Mouse (Mus musculus) kidney, adult 2 months (tissue): Measurements from ENCODE around the gene Nktr. TPM values are rescaled to one million over a fixed set of nuclear protein-coding genes. Genes with fewer than 3 reads are reported as not detected.

ENCODE experiments used
- DNase-seq: peaks from one replicate; pipeline ENCODE4 v3.0.0; 2021
- H3K27ac ChIP-seq: fragments of 200-500 bp; 2 replicates; pipeline ENCODE4 v1.5.1; 2012; ENCODE audit warnings: low read depth, low read length, control low read depth, inconsistent platforms; ENCODE audit not compliant: insufficient read depth
- H3K27me3 ChIP-seq: fragments of 200-500 bp; replicated peaks from 2 replicates; pipeline ENCODE4 v1.6.1; 2012; ENCODE audit warnings: mild to moderate bottlenecking, moderate library complexity, low read length, inconsistent platforms; ENCODE audit not compliant: control insufficient read depth, insufficient read depth
- H3K36me3 ChIP-seq: fragments of 200-500 bp; 2 replicates; pipeline ENCODE4 v1.6.1; 2012; ENCODE audit warnings: mild to moderate bottlenecking, moderate library complexity, low read length, inconsistent platforms; ENCODE audit not compliant: control insufficient read depth, insufficient read depth
- H3K4me1 ChIP-seq: fragments of 200-500 bp; 2 replicates; pipeline ENCODE4 v1.6.1; 2011; ENCODE audit warnings: low read length; ENCODE audit not compliant: control insufficient read depth, insufficient read depth
- H3K4me3 ChIP-seq: fragments of 200-500 bp; 2 replicates; pipeline ENCODE4 v1.5.1; 2011; ENCODE audit warnings: mild to moderate bottlenecking, low read depth, low read length, control low read depth; ENCODE audit not compliant: insufficient read depth
- CTCF ChIP-seq: fragments of 200-500 bp; conservative IDR thresholded peaks from 2 replicates; pipeline ENCODE4 v1.5.1; 2011; ENCODE audit warnings: low read depth, mild to moderate bottlenecking, control low read depth, low read length, moderate library complexity, mixed read lengths; ENCODE audit not compliant: insufficient read depth, insufficient read length
- POLR2A ChIP-seq: fragments of 200-500 bp; IDR thresholded peaks from one replicate; pipeline ENCODE4 v1.6.1; 2011; ENCODE audit warnings: low read depth, low read length, control low read depth
- WGBS: fragments of 180-500 bp; shearing (Covaris S2); methylation state at CpG from one replicate; pipeline ENCODE4 v1.1.7; 2018; 5-methylcytosine and 5-hydroxymethylcytosine counted together
- polyA plus RNA-seq: library from polyadenylated mRNA; depleted of rRNA; stranded (reverse); fragments of >200 nt; gene quantifications from 2 replicates; pipeline ENCODE4 v1.2.3, GENCODE M21; 2012

Nktr gene
- polyA plus RNA-seq, 1 experiment = 24.8 TPM

GRCm38 (mm10) chr9:121757432-121757831 lies 38.5 kb downstream of the Nktr start:
- H3K27ac ChIP-seq = no peak overlapping the region
- no peak overlapping the region for H3K4me3 ChIP-seq
- no peaks in the 10 kb centered on the region for H3K27me3 ChIP-seq
- peaks cover 5% of the 10 kb centered on the region for H3K36me3 ChIP-seq
- 45% methylated on average over 3 of the region's 3 CpGs for WGBS
- H3K4me1 ChIP-seq = peaks cover 7% of the 10 kb centered on the region
- peak; percentile 17 for DNase-seq
- TF ChIP-seq CTCF (no peak), POLR2A (no peak)

- TF ChIP-seq POLR2A (no peak), CTCF (no peak)
- Histone ChIP-seq H3K36me3 (peaks cover 3% of the 10 kb centered on the region), H3K27me3 (no peaks in the 10 kb centered on the region), H3K4me1 (peaks cover 7% of the 10 kb centered on the region), H3K4me3 (no peak overlapping the region), H3K27ac (no peak overlapping the region)
- DNase-seq = peak; percentile 19
- 53% methylated on average over 10 of the region's 10 CpGs for WGBS
These were observed 39.2 kb downstream of the Nktr start for GRCm38 (mm10) chr9:121757835-121758814.

- Histone ChIP-seq H3K4me1 (peaks cover 7% of the 10 kb centered on the region), H3K36me3 (peaks cover 1% of the 10 kb centered on the region; the same call in 1 of the 2 replicates), H3K4me3 (peak within 1 kb of the TSS; percentile 87), H3K27me3 (no peaks in the 10 kb centered on the region), H3K27ac (0 out of 2 replicates have a peak within 1 kb of the TSS, but pooled peaks have one; percentile 27)
- WGBS = 1% methylated on average over 90 of the region's 97 CpGs
- DNase-seq = peak; percentile 46
- TF ChIP-seq POLR2A (no peak), CTCF (no peak)
These were observed 40.4 kb downstream of the Nktr start, which contains the start of gene Zfp651 for GRCm38 (mm10) chr9:121759091-121760081. TSS of gene Zfp651 (plus strand) at chr9:121759330.

GRCm38 (mm10) chr9:121760271-121761090 lies 41.5 kb downstream of the Nktr start:
- 3% methylated on average over 43 of the region's 43 CpGs for WGBS

GRCm38 (mm10) chr9:121761091-121761665 lies 42.2 kb downstream of the Nktr start:
- H3K27me3 ChIP-seq = no peaks in the 10 kb centered on the region
- 73% methylated on average over 10 of the region's 10 CpGs for WGBS
- no peak for DNase-seq
- TF ChIP-seq POLR2A (no peak), CTCF (no peak)
- H3K4me3 ChIP-seq = no peak overlapping the region
- H3K4me1 ChIP-seq = peaks cover 7% of the 10 kb centered on the region
- H3K27ac ChIP-seq = no peak overlapping the region
- H3K36me3 ChIP-seq = no peaks in the 10 kb centered on the region

More at GRCm38 (mm10) chr9:121760271-121761090, 41.5 kb downstream of the Nktr start:
- peaks cover 7% of the 10 kb centered on the region for H3K4me1 ChIP-seq
- DNase-seq = peak; percentile 64
- H3K4me3 ChIP-seq = peak overlapping the region; percentile 87
- no peak for TF ChIP-seq CTCF
- TF ChIP-seq POLR2A = no peak
- H3K36me3 ChIP-seq = no peaks in the 10 kb centered on the region; the same call in 1 of the 2 replicates
- no peak overlapping the region for H3K27ac ChIP-seq
- H3K27me3 ChIP-seq = no peaks in the 10 kb centered on the region

- Histone ChIP-seq H3K27ac (no peak overlapping the region), H3K27me3 (no peaks in the 10 kb centered on the region), H3K4me1 (peaks cover 7% of the 10 kb centered on the region), H3K36me3 (no peaks in the 10 kb centered on the region), H3K4me3 (no peak overlapping the region)
- WGBS = 88% methylated on average over 8 of the region's 8 CpGs
- no peak for TF ChIP-seq CTCF
- TF ChIP-seq POLR2A = no peak
- DNase-seq = no peak
These were observed 42.8 kb downstream of the Nktr start for GRCm38 (mm10) chr9:121761787-121762186.
